Mouse (Mus musculus) brain, embryonic 14.5 days (tissue): ENCODE data around the gene Tmem177. TPM values are rescaled to one million over a fixed set of nuclear protein-coding genes. Genes with fewer than 3 reads are reported as not detected.
A peak's percentile ranks its signal among the peaks of the same experiment; 100 is the strongest.

Source experiments
- DNase-seq: peaks from one replicate; pipeline ENCODE4 v3.0.0-alpha.2; 2011; ENCODE audit warnings: low read depth
- CTCF ChIP-seq: fragments of 200-500 bp; IDR thresholded peaks from 2 replicates; pipeline ENCODE4 v1.5.1; 2012; ENCODE audit warnings: inconsistent platforms, mild to moderate bottlenecking, moderate library complexity, borderline replicate concordance; ENCODE audit not compliant: insufficient read depth, insufficient read length; ENCODE audit errors: extremely low read depth
- POLR2A ChIP-seq: fragments of 200-500 bp; IDR thresholded peaks from 2 replicates; pipeline ENCODE4 v1.6.1; 2012; ENCODE audit warnings: mild to moderate bottlenecking, inconsistent platforms, borderline replicate concordance; ENCODE audit not compliant: poor library complexity, insufficient read depth, insufficient read length, severe bottlenecking; ENCODE audit errors: extremely low read depth
- polyA plus RNA-seq: library from polyadenylated mRNA; depleted of rRNA; stranded (reverse); fragments of >200 nt; gene quantifications from 2 replicates; pipeline ENCODE4 v1.2.3, GENCODE M21; 2012

Gene Tmem177
- polyA plus RNA-seq, 1 experiment, result 8.4 TPM

GRCm38 (mm10) chr1:119916823-119917371, 3.9 kb upstream of the Tmem177 start:
- TF ChIP-seq POLR2A, result no peak
- TF ChIP-seq CTCF, result no peak
- no peak for DNase-seq

- TF ChIP-seq POLR2A, result no peak
- peak; percentile 71 for DNase-seq
Measured at GRCm38 (mm10) chr1:119907206-119907748, 5.7 kb downstream of the Tmem177 start.

GRCm38 (mm10) chr1:119903231-119903620, 9.8 kb downstream of the Tmem177 start:
- TF ChIP-seq POLR2A (no peak), CTCF (no peak)
- peak; percentile 40 for DNase-seq

- TF ChIP-seq POLR2A (no peak), CTCF (no peak)
Measured at GRCm38 (mm10) chr1:119902551-119903230, 10.3 kb downstream of the Tmem177 start.

GRCm38 (mm10) chr1:119899195-119900123, 13.5 kb downstream of the Tmem177 start:
- no peak for TF ChIP-seq POLR2A
- no peak for TF ChIP-seq CTCF

More at GRCm38 (mm10) chr1:119902551-119903230, 10.3 kb downstream of the Tmem177 start:
- DNase-seq, result peak; percentile 94

GRCm38 (mm10) chr1:119894936-119895335, 18.1 kb downstream of the Tmem177 start:
- DNase-seq, result peak; percentile 84
- TF ChIP-seq CTCF, result peak; percentile 91
- TF ChIP-seq POLR2A, result no peak

More at GRCm38 (mm10) chr1:119899195-119900123, 13.5 kb downstream of the Tmem177 start:
- peak; percentile 96 for DNase-seq

- DNase-seq, result no peak
Measured at GRCm38 (mm10) chr1:119893600-119893999, 19.4 kb downstream of the Tmem177 start.

GRCm38 (mm10) chr1:119892933-119893332, 20.1 kb downstream of the Tmem177 start:
- no peak for DNase-seq
- TF ChIP-seq CTCF, result no peak
- TF ChIP-seq POLR2A, result no peak

More at GRCm38 (mm10) chr1:119893600-119893999, 19.4 kb downstream of the Tmem177 start:
- TF ChIP-seq CTCF, result no peak
- TF ChIP-seq POLR2A, result no peak

- TF ChIP-seq POLR2A, result no peak
- no peak for TF ChIP-seq CTCF
Measured at GRCm38 (mm10) chr1:119891865-119892264, 21.1 kb downstream of the Tmem177 start.

GRCm38 (mm10) chr1:119891149-119891548, 21.9 kb downstream of the Tmem177 start:
- no peak for TF ChIP-seq POLR2A
- no peak for TF ChIP-seq CTCF
- no peak for DNase-seq

More at GRCm38 (mm10) chr1:119891865-119892264, 21.1 kb downstream of the Tmem177 start:
- DNase-seq, result no peak

GRCm38 (mm10) chr1:119889347-119889746, 23.7 kb downstream of the Tmem177 start:
- TF ChIP-seq CTCF (no peak), POLR2A (no peak)

More at GRCm38 (mm10) chr1:119889347-119889746, 23.7 kb downstream of the Tmem177 start:
- DNase-seq, result no peak
